Mouse (Mus musculus): ENCODE measurements around the gene Lpp.

Gene Lpp

DNA sequence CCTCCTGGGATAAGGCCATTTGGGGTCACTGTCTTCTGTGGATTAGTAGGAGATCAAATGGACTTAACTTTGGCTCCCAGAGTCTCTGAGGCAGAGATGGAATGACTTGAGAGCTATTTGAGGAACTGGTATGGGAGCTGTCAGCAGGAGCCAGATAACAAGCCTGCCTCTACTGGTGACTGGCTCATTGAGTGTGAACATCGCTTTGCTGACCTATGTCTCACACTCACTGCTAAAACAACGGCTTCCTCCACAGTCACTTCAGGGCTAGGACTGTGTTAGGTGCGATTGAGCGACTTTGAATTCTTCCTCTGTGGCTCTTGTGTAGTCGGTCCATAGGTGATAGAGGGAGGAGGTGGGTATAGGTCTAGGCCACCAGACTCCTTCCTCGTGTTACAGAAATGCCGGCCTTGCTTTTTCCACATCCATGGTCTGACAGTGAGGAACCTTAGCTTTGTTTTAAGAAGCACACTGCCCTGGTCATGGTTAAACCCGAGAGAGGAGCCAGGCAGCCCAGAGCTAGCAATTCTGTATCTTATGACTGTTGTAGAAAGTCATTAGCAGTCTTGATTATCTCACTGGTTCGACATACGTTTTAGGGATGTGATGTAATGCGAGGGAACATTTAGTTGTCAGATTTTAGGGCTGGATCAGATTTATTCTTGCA lies 108.5 kb downstream of the Lpp start:
- in situ Hi-C loops (cut with MseI, MboI) = no loop called here

DNA sequence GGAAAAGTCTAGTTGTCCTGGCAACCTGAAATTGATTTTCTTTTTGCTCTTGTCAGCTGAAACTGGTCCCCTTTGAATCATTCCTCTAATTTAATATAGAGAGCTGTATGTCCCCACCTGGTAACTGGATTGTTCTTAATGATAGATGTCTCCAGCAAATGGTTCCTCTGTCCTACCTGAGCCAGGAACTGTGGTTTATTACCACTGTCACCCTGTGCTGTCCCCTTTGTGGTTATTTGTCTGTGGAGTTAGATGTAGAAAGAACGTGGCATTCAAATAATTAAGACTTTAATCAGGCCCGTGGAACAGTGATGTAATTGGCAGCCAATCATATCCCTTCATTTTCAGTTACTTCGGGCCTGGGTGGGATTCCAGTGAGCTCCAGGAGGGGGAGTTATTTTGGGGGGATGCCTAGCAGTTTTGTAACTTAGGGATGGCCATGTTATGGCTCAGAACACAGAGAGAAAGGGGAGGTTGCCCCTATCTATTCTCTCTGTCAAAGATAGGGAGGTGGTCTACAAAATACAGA lies 109.1 kb downstream of the Lpp start:
- in situ Hi-C loops (cut with MseI, MboI) = no loop called here

DNA sequence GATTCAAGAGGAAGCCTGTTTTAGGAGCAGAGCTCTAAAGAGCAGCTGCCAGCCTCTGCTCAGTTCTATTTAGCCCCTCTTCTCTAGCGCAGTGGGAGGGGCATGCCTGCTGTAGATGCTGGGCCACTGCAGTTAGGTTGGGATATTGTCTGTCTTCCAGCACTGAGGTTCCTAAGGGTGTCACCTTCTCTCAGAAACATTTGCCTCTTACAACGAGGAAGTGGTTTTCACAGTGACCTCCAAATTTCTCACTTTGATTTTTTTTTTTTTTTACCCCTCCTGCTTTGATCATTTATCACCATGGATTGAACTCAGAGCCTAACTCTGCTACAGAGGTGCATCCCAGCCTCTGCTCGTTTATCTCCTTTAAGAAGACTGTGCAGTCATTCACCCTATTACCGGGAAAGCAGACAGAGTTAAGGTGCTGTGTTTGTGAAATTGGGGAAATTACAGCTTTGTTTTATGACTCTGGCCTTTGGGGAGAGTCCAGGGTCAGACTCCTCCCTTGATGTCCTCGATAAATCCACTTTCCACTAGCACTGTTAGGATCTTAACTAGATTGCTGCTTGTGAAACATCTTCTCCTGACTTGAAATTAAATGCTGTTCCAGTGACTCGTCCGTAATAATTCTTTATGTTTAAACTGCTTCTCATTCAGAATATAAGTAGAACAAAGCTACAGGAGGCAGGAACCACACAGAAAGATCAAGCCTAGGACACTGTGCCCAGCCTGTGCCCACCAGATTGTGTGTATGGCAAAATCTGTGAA lies 111.7 kb downstream of the Lpp start:
- in situ Hi-C loops (cut with MseI, MboI) = no loop called here

DNA sequence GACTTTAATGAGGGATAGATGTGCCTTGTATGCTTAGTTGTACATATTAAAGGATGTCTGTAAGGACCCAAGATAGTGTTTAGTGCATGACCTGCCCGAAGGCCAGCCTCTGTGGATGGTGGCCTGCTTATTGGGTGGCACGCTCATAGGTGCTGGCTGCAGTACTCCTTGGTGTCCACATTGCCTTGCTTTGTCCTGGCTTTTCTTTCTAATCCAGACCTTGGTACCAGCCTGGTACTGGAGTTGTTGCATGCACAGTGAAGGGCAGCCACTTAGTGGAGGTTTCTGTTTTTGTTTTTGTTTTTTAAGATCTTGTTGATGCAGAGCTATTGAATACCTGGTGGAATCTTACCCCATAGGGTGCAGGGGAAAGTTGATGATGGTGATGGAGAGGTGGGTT lies 112.9 kb downstream of the Lpp start:
- in situ Hi-C loops (cut with MseI, MboI) = no loop called here

DNA sequence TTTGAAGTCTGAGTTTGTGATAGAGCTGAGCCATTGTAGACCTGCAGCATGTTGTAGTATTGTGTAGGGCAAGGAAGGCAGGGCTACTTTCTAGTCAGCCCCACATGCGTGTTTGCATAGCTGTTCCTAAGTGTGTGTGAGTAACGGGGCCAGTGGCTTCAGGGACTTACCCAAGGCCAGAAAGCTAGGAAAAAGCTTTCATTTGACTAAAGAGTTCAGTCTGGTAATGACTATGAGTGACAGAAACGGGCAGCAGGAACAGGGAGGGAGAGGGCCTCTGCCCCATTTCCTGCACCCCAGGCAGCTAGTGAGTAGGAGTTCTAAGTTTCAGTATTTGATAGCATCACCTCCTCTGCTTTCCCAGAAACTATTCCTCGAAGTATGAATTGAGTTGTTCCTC lies 113.4 kb downstream of the Lpp start:
- in situ Hi-C loops (cut with MseI, MboI) = no loop called here

DNA sequence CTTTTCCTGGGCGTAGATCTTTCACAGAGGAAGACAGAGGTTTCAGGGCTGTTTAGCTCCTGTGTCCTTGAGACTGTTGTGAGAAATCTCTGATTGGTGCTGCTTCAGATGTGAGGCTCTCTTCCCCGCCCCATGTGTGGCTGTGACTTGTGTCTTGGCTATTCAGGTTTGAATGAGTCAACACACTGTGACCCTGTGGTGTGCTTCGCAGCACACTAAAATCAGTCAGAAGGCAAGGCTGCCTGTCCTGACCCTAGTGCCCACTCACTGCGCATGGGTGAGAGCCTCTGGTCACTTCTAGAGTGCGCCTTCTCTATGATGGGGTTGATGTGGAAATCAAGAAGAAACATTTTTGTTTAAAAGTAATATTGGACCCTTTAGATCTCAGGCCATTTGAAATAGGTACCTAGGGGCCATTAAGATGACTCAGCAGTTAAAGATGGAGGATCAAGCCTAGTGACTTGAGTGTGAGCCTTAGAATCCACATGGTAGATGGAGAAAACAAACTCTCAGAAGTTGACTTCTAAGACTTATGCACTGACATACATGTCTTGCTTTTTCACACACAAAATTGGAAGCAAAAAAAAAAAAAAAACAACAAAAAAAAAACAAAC lies 114.7 kb downstream of the Lpp start:
- in situ Hi-C loops (cut with MseI, MboI) = no loop called here

DNA sequence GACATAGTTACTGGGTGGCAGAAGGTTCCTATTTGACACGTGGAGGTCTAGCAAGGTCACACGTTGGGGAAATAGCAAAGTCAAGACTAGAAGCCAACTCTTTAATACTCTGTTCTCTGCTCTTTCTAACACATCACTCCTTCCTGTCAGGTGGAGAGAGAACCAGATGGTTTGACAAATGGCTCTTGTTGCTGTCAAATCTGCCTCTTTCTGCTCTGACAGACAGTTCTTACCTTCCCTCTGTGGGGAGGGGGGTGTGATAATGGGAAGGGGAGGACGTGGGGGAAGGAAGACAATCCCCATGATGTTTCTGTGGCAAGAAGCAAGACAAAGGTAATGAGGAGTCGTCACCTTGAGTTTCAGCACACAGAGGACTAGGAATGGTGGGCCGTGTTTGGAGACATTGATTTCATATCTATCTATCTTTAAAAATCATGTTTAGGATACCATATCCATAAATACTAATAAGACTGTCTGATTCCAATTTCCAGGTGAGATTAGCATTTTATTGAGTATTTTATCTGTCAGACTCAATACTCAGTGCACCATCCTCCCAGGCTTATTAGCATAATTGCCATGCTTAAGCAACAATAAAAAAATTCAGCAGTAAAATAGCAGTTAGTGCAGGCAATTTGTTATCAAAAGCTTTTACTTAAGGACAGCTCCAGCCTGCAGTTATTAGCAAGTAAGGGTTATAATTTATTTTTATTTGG lies 115.9 kb downstream of the Lpp start:
- in situ Hi-C loops (cut with MseI, MboI) = no loop called here

DNA sequence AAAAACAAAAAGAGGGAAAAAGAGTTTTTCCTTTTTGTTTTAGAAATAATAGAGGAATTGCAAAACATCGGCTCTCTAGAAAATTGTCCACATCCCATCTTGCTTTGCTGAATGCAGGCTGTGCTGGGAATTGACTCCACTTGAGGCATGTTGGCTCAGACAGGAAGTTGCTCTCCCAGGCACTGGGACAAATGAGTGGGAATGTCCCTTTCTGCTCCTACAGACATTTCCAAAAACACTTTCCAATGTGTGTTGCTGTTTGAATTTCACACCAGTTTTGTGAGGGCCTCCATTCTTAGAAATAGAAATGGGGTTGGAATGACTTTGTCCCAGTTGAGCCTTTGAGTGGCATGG lies 116.5 kb downstream of the Lpp start:
- in situ Hi-C loops (cut with MseI, MboI) = no loop called here

DNA sequence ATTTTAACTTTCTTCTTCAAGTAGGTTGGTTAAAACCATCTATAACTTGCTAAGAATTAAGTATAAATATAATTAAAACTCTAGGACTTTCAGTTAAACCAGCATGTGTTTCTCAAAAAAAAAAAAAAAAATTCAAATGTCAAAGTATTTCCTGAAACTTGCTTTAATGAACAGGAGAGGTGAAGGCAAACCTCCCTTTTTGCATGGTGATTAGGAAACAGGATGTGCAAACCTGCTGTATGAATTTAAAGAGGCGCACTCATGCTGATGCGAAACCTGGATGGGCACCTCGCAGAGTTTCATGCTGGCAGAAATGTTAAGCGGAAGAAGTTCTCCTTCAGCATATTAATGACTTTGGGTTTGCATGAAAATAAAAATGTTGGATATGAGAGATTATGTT lies 119.9 kb downstream of the Lpp start:
- in situ Hi-C loops (cut with MseI, MboI) = no loop called here

DNA sequence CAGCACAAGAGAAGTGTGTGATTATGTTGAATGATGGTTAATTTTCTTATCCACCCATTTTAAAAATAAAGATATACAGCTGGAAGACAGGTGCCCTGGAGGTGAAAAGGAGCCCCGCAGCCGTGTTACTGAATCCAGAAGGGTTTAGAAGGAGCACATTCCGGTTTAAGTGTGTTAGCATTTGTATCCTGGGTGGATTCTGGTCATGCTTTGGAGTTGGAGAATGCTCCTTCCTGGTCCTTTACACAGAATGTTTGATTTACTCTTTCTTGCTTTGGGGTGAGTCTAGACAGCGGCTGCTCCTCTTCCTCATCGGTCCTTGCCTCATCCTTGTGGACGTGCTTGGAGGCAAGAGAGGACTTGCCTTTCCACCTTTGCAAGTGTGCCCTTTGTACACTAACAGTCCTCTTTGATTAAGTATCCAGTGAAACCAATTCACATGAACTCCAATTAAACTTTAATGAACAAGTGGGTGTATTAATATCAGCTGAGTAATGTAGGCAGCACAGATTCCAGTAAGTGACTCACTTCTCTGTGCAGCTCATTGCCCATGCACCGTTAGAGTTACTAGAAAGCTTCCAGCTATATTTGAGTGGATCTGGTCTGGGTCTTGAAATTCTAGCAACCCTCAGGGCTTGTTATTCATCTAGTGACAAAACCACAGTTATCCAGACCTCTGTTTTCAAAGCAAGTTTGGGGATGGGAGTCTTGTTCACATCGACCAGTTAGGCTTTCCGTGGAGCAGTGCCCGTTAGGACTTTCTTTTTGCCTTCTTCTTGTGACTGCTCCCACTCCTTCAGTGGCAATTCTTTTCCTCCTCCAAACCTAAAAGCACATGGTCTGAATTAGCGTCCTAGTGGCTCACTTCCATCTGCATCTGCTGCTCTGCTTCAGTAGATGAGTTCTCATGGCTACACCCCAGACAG lies 121.8 kb downstream of the Lpp start:
- in situ Hi-C loops (cut with MseI, MboI) = no loop called here

DNA sequence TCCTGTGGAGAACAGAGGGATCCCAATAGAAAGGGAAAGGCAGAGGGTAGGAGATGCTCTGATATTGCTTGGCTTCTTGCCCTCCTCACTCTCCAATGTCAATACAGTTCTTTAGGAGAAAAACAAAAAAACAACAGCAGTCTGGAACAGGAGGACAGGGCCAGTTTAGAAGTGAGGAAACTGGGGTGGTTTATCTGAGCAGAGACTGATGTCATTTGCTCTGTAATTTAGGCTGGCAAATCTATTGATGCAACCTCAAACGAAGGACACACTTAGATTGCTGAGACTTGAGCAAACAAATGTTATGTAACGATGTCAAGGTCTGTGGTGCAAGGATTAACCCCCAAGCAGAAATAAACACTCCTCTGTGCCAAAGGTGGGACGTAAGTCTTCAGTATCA lies 123.7 kb downstream of the Lpp start:
- in situ Hi-C loops (cut with MseI, MboI) = no loop called here

DNA sequence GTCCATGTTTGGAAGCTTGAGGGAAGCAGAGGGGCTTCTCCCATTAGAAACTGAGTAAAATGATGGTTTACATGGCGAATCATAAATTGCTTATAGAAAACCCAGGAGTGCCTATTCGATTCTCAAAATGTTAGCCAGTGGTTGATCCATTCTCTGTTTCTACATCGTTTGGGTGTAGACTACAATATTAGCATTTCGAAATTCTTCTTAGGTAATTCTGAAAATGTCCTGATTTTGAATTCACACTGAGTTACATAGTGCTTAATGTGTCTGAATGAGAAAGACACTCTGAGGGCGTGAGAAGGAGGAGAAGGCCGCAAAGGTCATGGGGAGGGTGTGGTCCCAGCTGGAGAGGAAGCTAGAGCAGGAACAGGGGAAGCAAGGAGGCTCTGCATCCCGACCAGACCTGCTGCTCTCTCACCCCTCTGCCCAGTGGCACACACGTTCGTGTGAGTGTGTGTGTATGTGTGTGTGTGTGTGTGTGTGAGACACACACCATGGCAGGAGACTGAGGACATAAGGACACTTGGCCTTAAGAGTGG lies 124.3 kb downstream of the Lpp start:
- in situ Hi-C loops (cut with MseI, MboI) = no loop called here

DNA sequence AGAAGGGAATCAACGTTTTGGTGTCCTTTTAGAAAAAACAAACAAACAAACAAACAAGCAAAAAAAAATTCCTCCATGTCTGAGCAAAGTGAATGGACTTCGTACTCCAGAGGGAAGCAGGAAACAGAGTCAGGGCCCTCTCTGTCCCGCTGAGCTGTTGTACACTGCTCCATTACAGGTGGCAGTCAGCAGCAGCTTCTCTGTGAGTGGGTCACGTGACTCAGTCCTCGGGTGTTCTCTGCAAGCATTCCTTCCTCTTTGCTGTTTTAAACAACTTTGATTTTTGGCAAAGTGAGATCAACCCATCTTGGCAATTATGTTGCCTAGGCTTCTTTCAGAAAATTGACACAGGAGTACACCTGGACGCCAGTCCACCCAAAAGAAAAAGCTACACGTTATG lies 125.5 kb downstream of the Lpp start:
- in situ Hi-C loops (cut with MseI, MboI) = no loop called here

DNA sequence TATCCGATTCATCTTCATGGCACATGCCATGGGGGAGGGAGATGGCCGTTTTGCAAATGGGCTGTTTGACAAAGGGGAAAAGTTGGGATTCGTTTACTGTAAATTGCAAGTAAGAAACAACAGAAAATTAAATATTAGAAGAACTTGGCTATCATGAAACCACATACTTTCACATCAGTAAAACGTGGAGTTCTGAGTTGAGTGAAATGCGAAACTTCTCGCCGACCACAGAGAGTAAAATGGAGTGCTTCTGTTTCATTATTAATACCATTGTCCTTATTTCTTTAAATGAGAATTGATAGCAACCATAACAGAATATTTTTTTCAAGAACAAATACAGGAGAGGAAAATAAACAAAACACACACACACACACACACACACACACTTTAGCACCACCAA lies 133.9 kb downstream of the Lpp start:
- in situ Hi-C loops (cut with MseI, MboI) = no loop called here

DNA sequence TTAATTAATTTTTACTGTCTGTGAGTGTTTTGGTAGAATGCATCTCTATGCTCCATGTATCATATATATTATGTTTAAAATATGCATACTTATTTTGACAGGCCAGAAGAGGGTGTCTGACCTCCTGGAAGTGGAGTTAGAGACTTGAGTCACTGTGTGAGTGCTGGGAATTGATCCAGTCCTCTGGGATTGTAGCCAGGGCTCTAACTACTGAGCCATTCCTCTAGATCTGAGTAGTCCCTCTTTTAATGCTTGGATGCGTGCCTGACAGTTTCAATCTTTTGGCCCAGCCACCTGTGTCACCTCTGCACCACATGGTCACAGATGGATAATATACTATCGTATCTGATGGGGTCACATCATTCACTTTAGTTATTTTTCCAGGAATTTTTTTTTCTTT lies 138.4 kb downstream of the Lpp start:
- in situ Hi-C loops (cut with MseI, MboI) = no loop called here

DNA sequence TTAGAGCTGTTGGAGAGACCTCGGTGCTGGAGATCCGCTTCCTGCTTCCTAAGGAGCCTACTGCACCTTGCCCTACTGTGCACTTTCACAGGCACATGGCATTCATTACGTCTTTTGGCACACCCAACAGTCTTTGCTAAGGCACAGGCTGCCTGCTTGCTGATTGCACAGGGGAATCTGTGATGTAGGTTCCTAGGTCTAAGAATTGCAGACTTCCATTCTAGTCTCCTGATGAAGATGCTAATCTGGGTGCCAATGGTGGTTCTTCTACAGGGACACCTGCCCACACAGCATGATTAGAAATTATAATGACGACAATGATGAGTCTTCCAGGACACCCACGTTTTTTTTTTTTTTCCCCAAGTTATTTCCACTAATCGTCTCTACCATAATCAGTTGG lies 141.9 kb downstream of the Lpp start:
- in situ Hi-C loops (cut with MseI, MboI) = no loop called here

DNA sequence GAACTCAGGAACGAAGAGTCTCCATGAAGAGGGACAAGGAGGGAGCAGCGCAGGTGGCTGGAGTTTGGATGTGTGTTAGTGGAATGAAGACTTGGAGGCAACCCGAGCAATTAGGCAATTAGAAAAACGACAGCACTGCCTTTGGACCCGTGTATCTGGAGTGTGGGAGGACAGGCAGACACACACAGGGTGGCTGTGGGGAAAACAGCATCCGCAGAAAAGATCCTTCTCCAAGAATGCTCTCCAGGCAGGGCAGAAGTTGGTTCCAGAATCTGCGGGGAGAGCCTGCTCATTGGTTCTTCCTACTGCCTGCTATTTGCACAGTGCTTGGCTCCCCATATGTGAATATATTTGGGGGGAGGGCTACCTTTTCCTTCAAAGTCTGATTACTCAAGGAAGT lies 143.0 kb downstream of the Lpp start:
- in situ Hi-C loops (cut with MseI, MboI) = no loop called here

DNA sequence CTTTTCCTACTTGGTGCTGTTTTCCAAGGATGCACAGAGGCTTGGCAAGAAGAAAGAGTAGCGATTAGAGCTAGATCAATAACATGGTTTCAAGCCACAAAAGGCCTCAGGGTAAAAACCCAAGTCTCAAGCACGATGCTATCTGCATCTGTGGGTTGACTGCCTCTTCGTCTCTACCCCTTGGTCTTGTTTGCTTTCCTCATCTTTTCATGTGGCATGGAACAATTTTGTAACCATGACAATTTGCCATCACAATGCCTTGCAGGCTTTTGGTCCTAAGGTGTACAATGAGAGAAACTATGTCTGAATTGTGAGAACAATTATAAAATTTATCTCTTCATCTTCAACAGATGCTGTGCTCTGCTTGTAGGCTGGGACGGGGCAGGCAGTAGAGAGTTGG lies 145.7 kb downstream of the Lpp start:
- in situ Hi-C loops (cut with MseI, MboI) = no loop called here

DNA sequence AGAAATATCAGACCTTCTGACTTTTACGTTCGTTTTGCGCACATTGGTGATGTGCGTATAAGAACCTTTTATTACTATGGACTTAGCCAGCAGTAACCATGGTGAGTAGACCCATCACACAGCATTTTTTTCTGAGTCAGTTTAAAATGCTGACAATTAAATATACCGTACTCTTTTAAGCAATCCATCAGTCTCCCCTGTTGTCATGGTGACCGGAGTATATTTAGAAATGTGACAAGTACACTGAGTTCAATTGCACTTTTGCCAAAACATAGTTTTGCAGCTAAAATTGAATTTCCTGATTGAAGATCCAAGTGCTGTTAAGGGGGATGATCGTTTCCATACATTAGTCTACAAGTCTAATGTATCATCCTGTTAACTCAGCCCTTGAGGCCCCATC lies 149.6 kb downstream of the Lpp start:
- in situ Hi-C loops (cut with MseI, MboI) = no loop called here

DNA sequence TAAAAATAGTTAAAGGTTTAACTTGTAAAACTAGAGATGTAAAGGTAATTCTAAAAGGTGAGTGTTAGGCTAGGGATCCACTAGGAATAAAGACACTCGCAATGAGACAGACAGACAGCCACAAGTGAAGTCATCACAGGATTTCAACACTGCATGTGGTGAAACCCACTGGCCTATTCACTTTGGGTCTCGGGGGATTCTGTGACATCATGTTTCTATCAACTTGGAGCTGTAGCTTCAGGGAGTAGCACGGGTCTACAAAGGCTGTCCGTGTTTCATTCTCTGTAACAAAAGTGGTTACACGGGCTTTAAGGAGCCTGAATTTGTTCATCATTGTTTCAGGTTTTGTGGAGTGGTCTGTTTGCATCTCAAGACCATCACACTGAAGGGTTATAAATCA lies 152.1 kb downstream of the Lpp start:
- in situ Hi-C loops (cut with MseI, MboI) = no loop called here

DNA sequence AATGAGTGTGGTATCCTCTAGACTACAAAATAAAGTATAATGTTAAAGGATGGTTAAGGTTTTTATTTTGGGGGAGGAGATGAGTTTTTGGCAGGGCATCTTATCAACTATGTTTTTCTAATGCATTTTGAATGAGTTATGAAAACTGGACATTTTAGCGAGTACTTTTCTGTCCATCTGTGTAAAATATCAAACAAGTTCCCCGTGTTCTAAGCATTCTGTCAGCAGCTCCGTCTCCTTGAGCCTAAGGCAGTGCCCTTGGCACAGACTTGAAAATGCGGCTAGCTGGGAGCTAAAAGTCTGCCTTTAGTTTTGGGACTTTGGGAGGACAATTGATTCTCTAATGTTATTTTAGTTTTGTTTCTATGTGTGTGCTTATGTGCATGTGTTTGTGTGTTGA lies 165.2 kb downstream of the Lpp start:
- in situ Hi-C loops (cut with MseI, MboI) = no loop called here

Data from mouse trophoblast stem cell (cell line).